Mouse (Mus musculus) heart, embryonic 12.5 days (tissue): ENCODE results near the gene Aatk. TPM values are rescaled to one million over a fixed set of nuclear protein-coding genes. Genes with fewer than 3 reads are reported as not detected.

Experiments
- ATAC-seq: fragments of 200-750 bp; cut with Nextera tagmentation; 2 replicates; pipeline ENCODE4 v1.8.0; 2017; ENCODE audit warnings: moderate TSS enrichment, moderate library complexity; ENCODE audit not compliant: insufficient number of reproducible peaks, low FRiP score
- H3K27ac ChIP-seq: fragments of 300-500 bp; sonication (generic); 2 replicates; pipeline ENCODE4 v1.5.1; 2016; ENCODE audit warnings: mild to moderate bottlenecking, moderate library complexity; ENCODE audit not compliant: poor library complexity, severe bottlenecking
- H3K27me3 ChIP-seq: fragments of 300-500 bp; sonication (generic); replicated peaks from 2 replicates; pipeline ENCODE4 v1.6.1; 2016; ENCODE audit warnings: mild to moderate bottlenecking, moderate library complexity
- H3K36me3 ChIP-seq: fragments of 300-500 bp; sonication (generic); 2 replicates; pipeline ENCODE4 v1.6.1; 2016; ENCODE audit warnings: mild to moderate bottlenecking, moderate library complexity
- H3K4me1 ChIP-seq: fragments of 300-500 bp; sonication (generic); replicated peaks from 2 replicates; pipeline ENCODE4 v1.6.1; 2016; ENCODE audit warnings: mild to moderate bottlenecking
- H3K4me2 ChIP-seq: fragments of 300-500 bp; sonication (generic); 2 replicates; pipeline ENCODE4 v1.6.1; 2016; ENCODE audit warnings: mild to moderate bottlenecking, moderate library complexity
- H3K4me3 ChIP-seq: fragments of 300-500 bp; sonication (generic); 2 replicates; pipeline ENCODE4 v1.5.1; 2016; ENCODE audit warnings: mild to moderate bottlenecking
- H3K9ac ChIP-seq: fragments of 300-500 bp; sonication (generic); 2 replicates; pipeline ENCODE4 v1.6.1; 2016; ENCODE audit warnings: mild to moderate bottlenecking, moderate library complexity
- H3K9me3 ChIP-seq: fragments of 300-500 bp; sonication (generic); replicated peaks from 2 replicates; pipeline ENCODE4 v1.6.1; 2016; ENCODE audit warnings: mild to moderate bottlenecking, moderate library complexity
- WGBS: fragments of 180-500 bp; shearing (Covaris S2); methylation state at CpG from one replicate; pipeline ENCODE4 v1.1.7; 2016; 5-methylcytosine and 5-hydroxymethylcytosine counted together
- microRNA counts: library from miRNA; unstranded; fragments of <30 nt; microRNA quantifications from one replicate; lab custom pipeline; 2017
- microRNA-seq: library from miRNA; unstranded; fragments of <30 nt; microRNA quantifications from one replicate; pipeline ENCODE4, GENCODE M21; 2017
- polyA plus RNA-seq: library from polyadenylated mRNA; unstranded; fragments of >200 nt; fragmentation: Nextera tagmentation; extraction: Ambion mirVana; gene quantifications from 2 replicates; pipeline ENCODE4 v1.2.1, GENCODE M21; 2016

Gene Aatk
- polyA plus RNA-seq, 1 experiment from 2014 or later: 0.92 TPM

GRCm38 (mm10) chr11:119967892-119968291 is 79.1 kb downstream of the Aatk start:
- H3K27ac ChIP-seq: no peak overlapping the region
- no peaks in the 10 kb centered on the region for H3K9me3 ChIP-seq
- ATAC-seq: no peak
- H3K4me3 ChIP-seq: no peak overlapping the region
- 0 out of 2 replicates have a peak, but pooled peaks cover 11% of the 10 kb centered on the region for H3K4me1 ChIP-seq
- WGBS: 94% methylated on average over 2 of the region's 2 CpGs
- peaks cover 24% of the 10 kb centered on the region for H3K36me3 ChIP-seq
- no peak overlapping the region for H3K4me2 ChIP-seq
- no peaks in the 10 kb centered on the region for H3K27me3 ChIP-seq
- no peak overlapping the region for H3K9ac ChIP-seq

- 0 out of 2 replicates have a peak, but pooled peaks cover 11% of the 10 kb centered on the region for H3K4me1 ChIP-seq
- no peak for ATAC-seq
- H3K9me3 ChIP-seq: no peaks in the 10 kb centered on the region
- no peak overlapping the region for H3K27ac ChIP-seq
- H3K4me2 ChIP-seq: no peak overlapping the region
- 71% methylated on average over 8 of the region's 8 CpGs for WGBS
- no peaks in the 10 kb centered on the region for H3K27me3 ChIP-seq
- no peak overlapping the region for H3K4me3 ChIP-seq
- no peak overlapping the region for H3K9ac ChIP-seq
- H3K36me3 ChIP-seq: peaks cover 22% of the 10 kb centered on the region
Observed at GRCm38 (mm10) chr11:119967401-119967800, 79.6 kb downstream of the Aatk start.

- Histone ChIP-seq H3K36me3 (peaks cover 16% of the 10 kb centered on the region), H3K27ac (no peak overlapping the region), H3K27me3 (no peaks in the 10 kb centered on the region), H3K4me3 (no peak overlapping the region), H3K4me1 (0 out of 2 replicates have a peak, but pooled peaks cover 11% of the 10 kb centered on the region), H3K4me2 (no peak overlapping the region), H3K9me3 (no peaks in the 10 kb centered on the region), H3K9ac (no peak overlapping the region)
- 76% methylated on average over 6 of the region's 6 CpGs for WGBS
- no peak for ATAC-seq
Observed at GRCm38 (mm10) chr11:119966294-119966693, 80.7 kb downstream of the Aatk start.

GRCm38 (mm10) chr11:119965053-119965452 is 81.9 kb downstream of the Aatk start:
- Histone ChIP-seq H3K27me3 (no peaks in the 10 kb centered on the region), H3K36me3 (peaks cover 18% of the 10 kb centered on the region), H3K4me1 (peaks cover 11% of the 10 kb centered on the region; the same call in 1 of the 2 replicates), H3K9me3 (no peaks in the 10 kb centered on the region), H3K4me3 (no peak overlapping the region), H3K4me2 (no peak overlapping the region), H3K27ac (no peak overlapping the region), H3K9ac (no peak overlapping the region)
- WGBS: 33% methylated on average over 9 of the region's 9 CpGs
- no peak for ATAC-seq

GRCm38 (mm10) chr11:119961511-119961910 is 85.5 kb downstream of the Aatk start:
- no peak overlapping the region for H3K9ac ChIP-seq
- WGBS: 80% methylated on average over 3 of the region's 3 CpGs
- H3K4me1 ChIP-seq: peaks cover 44% of the 10 kb centered on the region
- no peak overlapping the region for H3K27ac ChIP-seq
- H3K4me2 ChIP-seq: no peak overlapping the region
- no peak overlapping the region for H3K4me3 ChIP-seq
- no peak for ATAC-seq
- H3K27me3 ChIP-seq: no peaks in the 10 kb centered on the region
- H3K9me3 ChIP-seq: no peaks in the 10 kb centered on the region
- H3K36me3 ChIP-seq: peaks cover 22% of the 10 kb centered on the region

- no peak overlapping the region for H3K9ac ChIP-seq
- H3K4me2 ChIP-seq: no peak overlapping the region
- peaks cover 22% of the 10 kb centered on the region for H3K36me3 ChIP-seq
- peaks cover 48% of the 10 kb centered on the region for H3K4me1 ChIP-seq
- H3K27ac ChIP-seq: no peak overlapping the region
- no peaks in the 10 kb centered on the region for H3K9me3 ChIP-seq
- 82% methylated on average over 6 of the region's 6 CpGs for WGBS
- ATAC-seq: no peak
- H3K27me3 ChIP-seq: no peaks in the 10 kb centered on the region
- H3K4me3 ChIP-seq: no peak overlapping the region
Observed at GRCm38 (mm10) chr11:119960671-119961070, 86.3 kb downstream of the Aatk start.

- Histone ChIP-seq H3K27ac (no peak overlapping the region), H3K4me3 (no peak overlapping the region), H3K36me3 (peaks cover 16% of the 10 kb centered on the region), H3K4me2 (no peak overlapping the region), H3K4me1 (peaks cover 52% of the 10 kb centered on the region), H3K9ac (no peak overlapping the region), H3K9me3 (no peaks in the 10 kb centered on the region), H3K27me3 (no peaks in the 10 kb centered on the region)
- WGBS: 44% methylated on average over 4 of the region's 4 CpGs
- no peak for ATAC-seq
Observed at GRCm38 (mm10) chr11:119959714-119960113, 87.3 kb downstream of the Aatk start.

- Histone ChIP-seq H3K27me3 (no peaks in the 10 kb centered on the region), H3K4me1 (peaks cover 60% of the 10 kb centered on the region), H3K4me3 (no peak overlapping the region), H3K4me2 (no peak overlapping the region), H3K9ac (no peak overlapping the region), H3K9me3 (no peaks in the 10 kb centered on the region), H3K27ac (no peak overlapping the region), H3K36me3 (peaks cover 16% of the 10 kb centered on the region)
- ATAC-seq: no peak
- WGBS: 60% methylated on average over 7 of the region's 7 CpGs
Observed at GRCm38 (mm10) chr11:119958856-119959255, 88.1 kb downstream of the Aatk start.

MicroRNAs encoded within 50 kb of the gene (microRNA counts, 519-probe panel; counts per million panel counts)
- not detected for microRNA mmu-miR-338-3p (lab: Ali Mortazavi, UCI)
- microRNA mmu-miR-338-5p (lab: Ali Mortazavi, UCI): not detected

Small RNAs within 50 kb of the gene (microRNA-seq; reads per million reads assigned to microRNA genes)
- not detected for gene Gm25948
- gene Mir3065: not detected
- gene Mir338: not detected

Other genes with a start within 250 kb of the Aatk start
- 67.8 and 70.4 TPM in 2 replicates for gene Chmp6, start 133.7 kb downstream of the Aatk start, polyA plus RNA-seq
- gene Baiap2, start 104.4 kb downstream of the Aatk start, polyA plus RNA-seq: 15.6 and 16.4 TPM in 2 replicates
- 18.7 and 19.2 TPM in 2 replicates for gene Cep131, start 39.7 kb upstream of the Aatk start, polyA plus RNA-seq
- gene Tepsin, start 51.6 kb upstream of the Aatk start, polyA plus RNA-seq: 15.5 and 16.8 TPM in 2 replicates
- 73.9 and 79.2 TPM in 2 replicates for gene Ndufaf8, start 51.8 kb upstream of the Aatk start, polyA plus RNA-seq
- gene Slc38a10, start 104.2 kb upstream of the Aatk start, polyA plus RNA-seq: 114 and 117 TPM in 2 replicates
- gene Bahcc1, start 185.8 kb upstream of the Aatk start, polyA plus RNA-seq: 6.5 and 7.6 TPM in 2 replicates